Mouse (Mus musculus) natural killer cell, adult 2 months (primary cell): ENCODE measurements around the gene Apba2.

ENCODE experiments used
- DNase-seq, 2 experiments: peaks; one replicate each; pipeline ENCODE4 v3.0.0; 2022; ENCODE audit warnings: low spot score in 2 of 2

Gene Apba2

DNA sequence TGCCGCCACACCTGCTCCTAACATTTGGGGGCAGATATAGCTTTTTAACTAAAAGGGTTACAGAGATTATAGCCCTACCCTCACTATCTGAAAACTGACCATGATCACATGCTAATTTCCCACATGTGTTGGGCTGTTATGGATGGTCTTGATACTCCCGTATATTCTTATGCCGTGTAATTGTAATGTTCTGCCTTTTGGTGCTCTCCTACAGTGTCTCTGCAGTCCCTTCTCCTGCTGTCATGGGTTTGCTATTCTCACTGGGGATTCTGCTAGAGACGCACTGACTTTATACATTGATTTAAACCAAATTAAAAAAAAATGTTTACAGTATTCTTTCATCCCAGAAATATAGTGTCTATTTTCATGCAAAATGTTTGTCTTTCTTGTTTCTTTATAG lies 157.4 kb downstream of the Apba2 start:
- no peak for DNase-seq

DNA sequence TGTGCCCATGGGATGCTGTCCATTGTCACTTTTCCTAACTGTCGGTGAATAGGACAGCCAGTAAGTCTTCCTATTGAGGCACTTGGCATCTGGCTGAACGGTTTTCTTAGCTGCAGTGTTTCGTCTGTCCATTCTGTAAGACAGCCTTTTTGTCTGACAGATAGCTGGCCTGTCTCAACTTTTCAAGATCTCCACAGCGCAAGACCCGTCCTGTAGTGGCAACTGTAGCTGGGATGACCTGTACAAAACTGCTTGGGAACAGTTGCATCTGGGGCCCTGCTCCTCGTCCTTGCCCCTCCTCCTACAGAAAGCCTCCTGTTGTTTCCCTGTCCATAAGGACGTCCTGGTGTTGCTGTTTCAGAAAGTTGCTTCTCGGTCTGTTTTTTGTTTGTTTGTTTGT lies 157.8 kb downstream of the Apba2 start:
- no peak for DNase-seq

DNA sequence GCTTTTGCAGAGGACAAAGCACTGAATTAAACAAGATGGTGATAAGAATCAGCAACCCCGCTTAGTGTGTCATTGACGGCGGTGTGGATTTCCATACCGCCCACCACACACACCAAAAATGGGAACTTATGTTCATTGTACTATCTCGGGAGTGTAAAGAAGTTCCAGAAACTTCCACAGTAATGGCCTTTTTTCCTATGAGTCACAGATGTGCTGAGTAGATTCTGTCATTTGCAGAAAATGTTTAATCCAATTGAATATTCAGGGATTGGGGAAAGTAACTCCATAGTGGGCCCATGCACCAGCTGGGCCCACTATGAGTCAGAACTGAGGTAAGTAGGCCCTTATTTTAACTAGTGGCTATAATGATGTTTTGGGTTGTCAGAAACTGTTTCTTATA lies 161.0 kb downstream of the Apba2 start:
- DNase-seq: no peak

DNA sequence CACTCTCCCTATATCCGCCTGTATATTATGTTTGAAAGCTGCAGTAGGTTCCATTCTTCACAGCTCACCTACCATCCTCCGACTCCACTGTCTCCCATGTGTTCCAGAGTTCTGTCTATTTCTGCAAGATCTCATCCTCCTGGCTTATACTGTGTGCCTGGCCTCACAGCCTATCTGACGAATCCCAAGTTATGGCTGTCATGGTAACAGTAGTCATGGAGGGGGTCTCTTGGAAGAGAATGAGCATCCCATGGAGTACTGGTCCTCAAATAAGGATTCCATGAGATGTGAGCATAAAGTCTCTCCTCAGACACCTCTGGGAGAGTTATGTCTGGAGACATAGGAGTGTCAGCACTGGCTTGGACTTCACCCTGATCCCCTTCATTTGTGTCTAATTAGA lies 162.1 kb downstream of the Apba2 start:
- no peak for DNase-seq

DNA sequence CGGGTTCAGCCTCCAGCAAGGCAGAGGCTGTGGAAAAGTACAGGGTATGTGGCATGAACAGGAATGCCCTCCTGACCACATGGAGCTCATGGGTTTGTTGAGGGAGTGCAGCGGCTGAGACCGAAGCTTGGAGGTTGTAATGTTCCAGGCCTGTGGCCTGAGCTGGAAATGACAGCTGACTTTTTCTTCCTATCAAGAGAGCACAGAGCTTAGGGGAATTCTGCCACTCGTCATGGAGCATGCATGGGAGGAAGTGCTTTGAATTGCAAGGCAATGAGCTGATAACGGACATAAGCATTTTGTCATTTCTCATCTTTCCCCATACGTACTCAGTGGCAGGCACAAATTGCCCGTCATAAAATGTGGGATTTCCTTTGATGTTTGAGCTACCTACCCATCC lies 163.6 kb downstream of the Apba2 start:
- DNase-seq: no peak

DNA sequence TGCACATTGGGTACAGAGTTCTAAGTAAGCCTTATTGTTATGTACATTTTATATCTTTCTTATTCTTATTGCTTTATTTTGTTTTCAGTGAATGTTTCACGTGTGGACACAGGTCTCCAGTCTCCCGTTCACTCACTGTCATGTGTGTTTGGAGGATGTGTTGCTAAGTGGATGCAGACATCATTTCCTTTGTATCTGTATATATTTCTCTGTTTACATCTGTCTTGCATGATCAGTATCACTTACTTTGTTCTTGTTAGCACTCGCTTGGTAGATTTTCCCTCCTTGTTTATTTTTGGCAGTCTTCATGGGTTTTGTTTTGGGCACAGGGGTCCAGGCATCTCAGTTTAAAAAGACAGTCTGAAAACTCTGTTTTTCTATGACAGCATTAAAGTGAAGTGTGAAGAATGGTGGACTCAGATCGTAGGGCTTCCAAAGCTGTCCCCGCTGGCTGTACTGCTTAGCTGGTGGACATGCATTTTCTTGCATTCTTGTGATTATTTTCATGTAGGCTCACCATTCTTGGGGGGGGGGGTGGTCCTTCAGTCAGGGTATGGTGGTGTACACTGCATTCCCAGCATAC lies 164.3 kb downstream of the Apba2 start:
- no peak for DNase-seq

DNA sequence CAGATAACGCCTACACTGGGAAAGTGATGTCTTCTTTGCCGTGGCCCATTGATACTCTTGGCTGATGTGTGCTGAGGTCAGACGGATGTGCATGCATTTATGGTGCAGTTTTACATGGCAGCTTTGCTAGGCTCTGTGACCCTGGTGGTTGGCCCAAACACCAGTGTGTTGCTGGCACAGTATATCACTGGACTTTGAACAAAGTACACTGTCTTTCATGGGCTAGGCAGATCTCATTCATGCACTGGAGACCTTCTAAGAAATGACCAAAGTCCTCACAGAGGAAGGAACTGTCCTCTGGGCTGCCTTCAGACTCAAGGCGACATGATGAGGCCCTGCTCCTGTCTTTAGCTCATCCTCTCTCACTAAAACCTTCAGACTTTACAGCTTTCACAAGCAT lies 166.5 kb downstream of the Apba2 start:
- DNase-seq: no peak

DNA sequence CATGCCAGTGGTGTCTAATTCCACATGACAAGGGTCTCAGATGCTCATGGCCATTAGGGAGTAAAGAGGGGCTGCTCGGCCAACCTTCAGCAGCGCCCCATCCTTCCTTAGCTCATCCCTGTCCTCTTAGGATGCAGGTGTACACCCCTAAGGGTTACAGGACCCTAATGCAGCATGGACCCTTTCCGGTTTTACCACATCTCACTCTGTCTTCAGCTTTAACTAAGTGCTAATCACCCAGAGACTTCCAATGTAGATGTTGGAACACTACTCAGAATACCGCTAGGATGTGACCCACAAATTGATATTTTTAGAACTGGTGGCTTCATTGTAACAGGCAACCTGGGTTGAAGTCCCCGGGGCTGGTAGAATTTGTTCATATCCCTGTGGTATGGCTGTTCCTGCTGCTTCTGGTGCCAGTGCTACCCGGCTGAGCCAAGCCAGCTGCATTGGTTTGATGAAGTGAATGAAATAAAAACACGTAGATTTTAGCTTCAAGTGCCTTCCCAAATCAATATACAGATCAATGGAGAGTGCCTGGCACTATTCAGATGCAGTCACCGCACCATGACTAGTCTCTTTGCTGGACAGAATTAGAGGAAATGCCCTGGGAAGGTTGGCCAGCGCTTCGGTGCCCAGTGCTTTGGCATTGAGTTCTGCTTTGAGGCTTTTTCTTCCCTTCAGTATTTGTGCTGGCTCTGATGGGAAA lies 178.4 kb downstream of the Apba2 start:
- no peak for DNase-seq

DNA sequence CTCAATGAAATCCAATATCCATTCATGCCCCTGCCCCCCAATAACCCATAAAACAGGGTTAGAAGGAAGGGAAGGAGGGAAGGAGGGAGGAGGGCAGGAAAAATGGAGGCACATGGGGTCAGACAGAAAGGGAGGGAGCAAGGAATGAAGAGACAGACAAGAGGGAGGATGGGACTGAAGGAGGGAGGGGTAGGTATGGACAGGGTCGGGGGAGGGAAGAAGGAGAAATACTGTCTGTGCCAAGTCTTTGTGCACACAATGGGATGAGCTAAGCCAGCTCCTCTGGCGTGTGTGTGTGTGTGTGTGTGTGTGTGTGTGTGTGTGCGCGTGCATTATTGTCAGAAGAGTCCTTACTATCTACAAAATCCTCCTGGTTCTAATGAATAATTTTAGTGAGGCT lies 183.4 kb downstream of the Apba2 start:
- DNase-seq: no peak

DNA sequence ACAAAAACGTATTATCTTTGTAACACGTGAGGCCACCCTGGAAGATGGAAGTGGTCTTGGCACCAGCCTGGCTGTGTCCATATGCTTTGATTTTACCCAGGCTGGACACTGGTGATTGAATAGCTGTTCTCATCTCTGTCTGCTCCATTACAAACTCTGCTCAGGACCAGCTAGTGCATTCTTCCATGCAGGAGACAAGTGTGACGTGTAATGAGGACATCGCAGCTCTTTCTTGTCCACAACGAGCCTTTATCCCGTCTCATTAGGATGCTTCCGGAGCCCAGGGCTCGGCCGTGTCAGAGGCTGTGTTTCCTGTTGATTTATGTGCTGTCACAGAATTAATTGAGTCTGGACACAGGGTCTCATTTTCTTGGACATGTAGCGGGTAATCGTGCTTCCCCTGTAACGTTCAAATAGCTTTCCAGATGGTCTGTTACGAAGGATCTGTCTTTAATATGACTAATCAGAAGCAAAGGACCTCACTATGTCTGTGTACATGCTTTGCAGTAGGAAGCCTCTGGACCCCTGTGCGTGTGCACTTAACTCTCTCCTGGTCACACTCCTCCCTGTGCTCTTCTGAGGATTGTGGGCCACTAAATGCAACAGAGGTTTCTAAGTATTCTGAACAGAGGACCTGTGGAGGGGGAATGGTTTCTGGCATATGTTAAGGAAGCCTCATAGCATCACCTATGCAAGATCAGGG lies 186.8 kb downstream of the Apba2 start:
- DNase-seq: no peak

DNA sequence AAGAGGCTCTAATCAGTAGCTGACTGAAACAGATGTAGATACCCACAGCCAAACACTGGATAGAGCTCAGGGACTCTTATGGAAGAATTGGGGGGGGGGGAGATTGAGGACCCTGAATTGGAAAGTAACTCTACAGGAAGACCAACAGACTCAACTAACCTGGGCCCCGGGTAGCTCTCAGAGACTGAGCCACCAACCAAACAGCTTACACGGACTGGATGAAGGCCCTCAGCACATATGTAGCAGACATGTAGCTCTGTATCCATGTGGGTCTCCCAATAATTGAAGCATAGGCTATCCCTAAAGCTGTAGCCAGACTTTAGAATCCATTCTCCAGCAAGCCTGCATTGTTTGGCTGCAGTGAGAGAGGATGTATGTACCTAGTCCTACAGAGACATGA lies 190.3 kb downstream of the Apba2 start:
- DNase-seq: no peak

DNA sequence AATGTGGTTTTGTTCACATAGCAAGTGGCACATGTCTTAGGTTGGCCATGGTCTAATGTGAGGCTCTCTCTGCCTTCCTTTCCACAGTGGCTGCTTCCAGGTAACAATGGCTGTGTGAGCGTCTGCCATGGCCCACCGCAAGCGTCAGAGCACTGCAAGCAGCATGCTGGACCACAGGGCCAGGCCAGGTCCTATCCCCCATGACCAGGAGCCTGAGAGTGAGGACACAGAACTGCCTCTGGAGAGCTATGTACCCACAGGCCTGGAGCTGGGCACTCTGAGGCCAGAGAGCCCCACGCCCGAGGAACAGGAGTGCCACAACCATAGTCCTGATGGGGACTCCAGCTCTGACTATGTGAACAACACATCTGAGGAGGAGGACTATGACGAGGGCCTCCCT lies 193.4 kb downstream of the Apba2 start:
- no peak for DNase-seq

DNA sequence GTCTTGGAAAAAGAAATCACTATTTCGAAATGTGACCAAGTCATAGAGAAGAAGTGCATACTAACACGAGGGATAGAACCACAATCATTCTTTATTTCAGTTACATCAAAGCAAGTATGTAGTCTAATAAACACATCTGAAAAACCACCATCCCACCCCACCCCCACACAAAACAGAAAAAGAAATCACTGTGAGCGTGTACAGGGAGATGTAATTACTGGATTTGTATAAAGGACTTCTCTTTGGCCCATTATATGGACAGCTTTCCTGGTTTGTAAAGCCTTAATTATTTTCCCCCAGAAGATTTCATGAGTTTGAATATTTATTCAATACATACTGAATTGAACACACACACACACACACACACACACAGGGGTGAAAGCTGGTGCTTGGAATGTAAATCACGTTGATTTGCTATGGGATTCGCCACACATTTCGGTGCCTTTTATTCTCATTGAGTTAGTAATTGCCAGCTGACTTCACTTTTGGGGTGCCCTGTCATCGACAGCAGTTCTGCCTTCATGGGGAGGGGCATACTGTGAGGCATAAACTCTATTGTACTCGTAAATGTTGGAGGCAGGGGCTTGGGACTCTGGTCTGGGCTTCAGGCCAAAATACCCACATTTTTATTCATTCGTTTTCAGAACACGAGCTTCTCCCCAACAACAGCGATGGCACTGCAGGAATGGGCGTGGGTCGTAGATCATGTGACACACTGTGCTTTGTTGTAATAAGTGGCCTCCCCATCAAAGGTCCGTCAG lies 195.2 kb downstream of the Apba2 start:
- no peak for DNase-seq

DNA sequence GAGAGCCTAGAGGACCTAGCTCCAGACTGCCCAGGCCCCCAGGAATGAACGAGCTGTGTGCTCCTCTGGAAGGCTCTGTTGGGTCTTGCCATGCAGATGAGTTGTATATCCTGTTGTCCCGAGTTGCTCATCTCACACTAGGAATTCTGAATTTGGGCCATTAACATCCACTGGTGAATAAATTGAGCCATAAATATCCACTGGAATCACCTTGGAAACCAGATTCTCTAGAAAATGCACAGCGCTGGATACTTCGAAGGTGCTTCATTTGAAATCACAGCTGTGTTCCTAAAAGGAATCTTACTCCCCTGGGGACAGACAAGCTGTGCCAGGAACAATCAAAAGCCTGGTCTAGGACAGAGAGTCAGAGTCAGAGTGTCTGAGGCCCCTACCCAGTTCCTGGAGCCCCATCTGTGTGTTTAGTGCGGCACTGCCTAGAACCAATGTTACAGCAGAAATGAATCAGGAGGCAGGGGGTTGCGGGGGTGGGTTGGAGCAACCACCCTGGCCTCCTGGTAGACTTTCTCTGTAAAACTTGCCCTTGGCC lies 196.4 kb downstream of the Apba2 start:
- no peak for DNase-seq

DNA sequence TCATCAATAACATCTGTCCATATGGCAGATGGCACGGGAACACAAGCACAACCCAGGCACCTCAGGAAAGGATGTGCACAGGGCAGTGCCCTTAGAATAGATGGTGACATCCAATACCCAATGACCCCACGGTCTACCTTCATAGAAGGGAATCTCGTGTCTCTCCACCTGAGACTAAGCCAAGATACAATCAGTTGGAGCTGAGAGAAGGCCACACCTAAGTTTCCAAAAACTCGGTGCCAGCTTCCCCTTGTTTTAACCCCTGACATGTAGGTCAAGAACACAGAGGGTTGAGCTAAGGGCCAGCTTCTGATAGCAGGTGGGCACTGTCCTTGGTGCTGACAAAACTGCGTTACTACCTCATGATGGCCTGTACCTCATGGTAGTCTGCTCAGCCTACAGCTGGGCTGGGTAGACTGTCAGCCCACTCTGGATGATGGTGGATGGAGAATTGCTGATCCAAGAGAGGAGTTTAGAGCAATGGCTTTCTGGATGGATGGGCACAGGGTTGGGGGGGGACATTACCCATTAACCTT lies 202.6 kb downstream of the Apba2 start:
- no peak for DNase-seq

DNA sequence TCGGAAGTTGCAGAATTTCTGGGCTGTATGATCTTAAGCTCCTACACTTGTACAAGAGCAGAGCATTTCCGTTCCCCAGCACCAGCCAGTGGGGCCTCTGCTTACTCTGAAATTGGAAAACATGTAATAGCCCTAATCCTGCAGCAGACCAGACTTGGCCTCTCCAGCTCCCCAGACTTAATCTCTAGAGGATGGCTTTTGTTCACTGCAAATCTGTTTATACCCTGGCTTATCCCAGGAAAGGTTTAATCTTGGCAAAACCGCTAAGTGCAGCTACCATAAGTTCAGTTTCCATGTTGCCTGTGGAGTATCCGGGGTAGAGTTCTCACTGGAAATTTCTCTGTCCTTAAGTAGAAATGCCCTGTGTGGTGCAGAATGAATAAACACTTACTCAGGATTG lies 206.7 kb downstream of the Apba2 start:
- DNase-seq: no peak

DNA sequence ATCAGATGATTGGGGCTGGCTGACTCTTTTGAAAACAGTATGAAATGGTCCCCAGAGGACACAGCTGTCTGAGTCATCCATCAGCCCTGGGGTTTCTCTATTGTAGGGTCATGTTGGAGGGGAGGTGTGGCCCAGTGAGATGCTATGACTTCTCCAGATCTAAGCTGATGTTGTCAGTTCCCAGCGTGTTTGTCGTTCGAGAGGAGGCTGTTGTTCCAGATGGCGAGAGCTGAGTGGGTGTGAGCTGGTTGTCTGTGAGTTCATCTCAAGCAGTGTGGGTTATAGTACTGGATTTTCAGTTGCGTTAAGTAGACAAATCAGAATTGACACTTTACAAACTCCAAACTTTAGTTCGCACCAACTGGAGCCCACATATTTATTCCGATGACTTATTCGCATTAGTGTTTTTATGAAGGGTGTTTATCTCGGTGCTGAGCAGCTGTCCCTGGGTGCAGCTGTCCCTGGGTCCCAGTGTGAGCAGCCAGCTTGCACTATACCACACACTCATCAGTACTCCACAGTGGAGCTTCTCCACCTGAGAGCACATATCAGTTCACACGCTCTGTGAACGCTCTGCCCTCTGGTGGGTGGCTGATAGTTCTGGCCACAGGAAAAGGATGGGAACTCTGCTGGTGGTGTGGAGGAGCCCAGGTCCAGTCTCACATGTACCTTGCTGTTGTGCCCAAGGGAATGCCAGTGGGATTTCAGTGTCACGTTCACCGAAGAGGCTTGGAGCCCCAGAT lies 208.2 kb downstream of the Apba2 start:
- DNase-seq: no peak

DNA sequence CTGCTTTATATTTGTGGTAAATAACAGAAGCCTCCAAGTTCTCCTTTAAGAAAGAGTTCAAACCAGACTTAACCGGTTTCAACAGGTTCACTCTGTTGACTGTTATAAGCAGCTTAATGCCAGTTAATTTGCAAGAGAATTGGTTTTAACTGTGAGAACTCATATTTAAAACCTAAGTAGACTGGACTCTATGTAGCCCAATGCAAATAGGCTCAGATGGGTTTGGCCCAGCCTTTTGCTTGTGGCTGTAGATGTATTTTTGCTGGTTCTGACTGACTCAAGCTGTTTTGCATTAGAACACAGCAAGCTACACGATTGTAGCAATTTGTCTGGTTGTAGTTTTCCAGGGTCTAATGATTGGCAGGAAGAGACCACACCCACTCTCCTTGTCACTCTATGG lies 214.8 kb downstream of the Apba2 start:
- DNase-seq: no peak

DNA sequence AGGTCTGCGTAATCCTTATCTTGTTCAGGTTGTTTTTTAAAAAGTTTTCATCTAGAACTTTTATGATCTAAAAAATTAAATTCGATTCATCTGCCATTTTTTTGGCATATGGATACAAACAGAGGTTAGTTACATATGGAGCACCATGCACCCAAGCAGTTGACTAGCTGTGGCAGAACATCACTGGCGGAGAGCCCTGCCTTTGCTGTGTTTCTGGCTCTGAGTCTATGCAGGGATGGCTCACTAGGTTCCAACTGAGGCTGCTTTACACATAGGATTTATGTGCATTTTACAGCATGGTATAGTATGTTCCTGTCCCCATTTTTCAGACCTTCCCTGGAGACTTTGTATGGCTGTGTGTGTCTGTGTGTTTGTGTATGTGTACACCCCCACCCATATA lies 221.8 kb downstream of the Apba2 start:
- DNase-seq: no peak

DNA sequence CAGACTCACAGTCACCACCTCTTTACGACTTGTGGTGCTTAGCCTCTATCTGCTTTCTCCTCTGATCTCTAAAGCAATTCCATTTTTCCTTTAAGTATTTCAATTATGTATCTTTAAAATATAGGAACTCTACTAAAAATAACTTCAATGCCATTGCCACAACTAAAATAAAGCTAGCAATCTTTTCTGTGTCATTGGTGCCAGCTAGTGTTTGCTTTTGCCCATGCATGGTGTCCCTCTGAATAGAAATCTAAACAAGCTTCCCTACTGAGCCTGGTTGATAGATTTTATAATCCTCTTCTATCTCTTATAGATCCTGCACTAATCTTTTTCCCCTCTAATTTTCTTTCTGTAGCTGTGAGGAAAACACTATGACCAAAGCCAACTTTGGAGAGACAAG lies 222.9 kb downstream of the Apba2 start:
- DNase-seq: no peak

DNA sequence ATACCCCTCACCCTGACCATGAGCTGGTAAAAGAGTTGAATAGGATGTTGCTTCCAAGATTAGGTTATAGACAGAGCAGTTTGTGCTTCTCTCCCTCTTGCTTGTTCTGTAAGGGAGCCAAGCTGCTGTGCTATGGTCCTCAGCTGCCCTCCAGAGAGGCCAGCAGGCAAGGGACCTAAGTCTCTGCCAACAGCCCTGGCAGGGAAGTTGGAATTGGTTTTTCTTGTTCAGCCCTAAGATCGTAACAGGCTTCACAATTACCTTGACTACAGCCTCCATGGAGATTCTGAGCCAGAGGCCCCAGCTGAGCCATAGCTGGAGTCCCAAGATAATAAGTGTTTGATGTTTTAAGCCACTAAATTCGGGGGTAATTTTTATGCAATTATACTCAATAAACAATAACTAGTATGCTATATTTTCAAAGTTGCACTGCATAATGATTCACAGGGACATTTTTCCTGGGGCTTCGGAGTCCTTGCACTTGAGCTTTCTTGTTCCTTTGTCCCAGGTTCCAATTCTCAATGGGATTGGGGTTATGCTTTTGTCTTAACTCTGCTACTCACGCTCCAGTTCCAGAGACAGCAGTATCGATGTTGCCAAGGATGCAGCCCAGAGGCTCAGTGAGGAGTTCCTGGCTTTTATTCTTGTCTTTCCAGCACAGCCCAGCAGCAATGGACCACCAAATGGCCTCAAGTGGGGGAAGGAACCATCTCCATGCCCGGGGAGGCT lies 224.6 kb downstream of the Apba2 start:
- no peak for DNase-seq
